ENCODE assay signal across 9 mouse cellular contexts in the genomic region with DNA sequence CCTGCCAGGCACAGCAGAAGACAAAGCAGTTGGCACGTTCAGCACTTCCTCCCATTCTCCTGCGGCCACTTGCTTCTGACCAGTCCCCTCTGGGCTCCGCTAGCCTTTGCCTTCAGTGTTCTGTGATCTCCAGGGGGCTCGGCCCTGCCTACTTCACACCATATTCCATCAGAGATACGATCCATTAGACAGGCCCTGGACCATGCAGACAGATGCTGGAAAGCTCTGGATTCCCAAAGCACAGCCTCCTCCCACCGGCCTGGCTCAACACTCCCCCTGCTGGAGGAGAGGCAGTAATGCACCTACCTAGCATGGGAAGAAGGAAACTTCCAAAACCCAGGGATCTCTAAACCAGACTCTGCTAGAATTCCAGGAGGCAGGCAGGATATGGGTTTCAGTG. TPM values are rescaled to one million over a fixed set of nuclear protein-coding genes. Genes with fewer than 3 reads are reported as not detected.
A peak's percentile ranks its signal among the peaks of the same experiment; 100 is the strongest.
DNase-seq lines count a peak whose midpoint lies in the region; ATAC-seq and TF ChIP-seq lines count a peak whose summit lies in the region.
"Had no signal": no experiment of that assay in that cellular context is flagged by ENCODE, and none has a peak within 500 bp of the region (broad histone marks: within the 10 kb centered on the region; RNA-seq: fewer than 3 reads in every experiment).

No protein-coding gene starts in this region.

- no peak for TF ChIP-seq POLR2A in thymus, adult 2 months (IDR thresholded peaks at IDR 0.05; ENCODE audit: control insufficient read depth, extremely low read depth, insufficient read depth, low read length, poor library complexity)
- no peak for TF ChIP-seq POLR2A in small intestine, adult 2 months (IDR thresholded peaks at IDR 0.05; ENCODE audit: low read depth, low read length)

- DNase-seq in CD4-positive, CD25-positive, alpha-beta regulatory T cell, adult 2 months (ENCODE audit: low read depth, low spot score): peak; percentile 60
- DNase-seq in thymus, adult 2 months: no peak
- no peak for DNase-seq in thymus, postnatal 25 days
- peak; percentile 66 for DNase-seq in embryonic facial prominence, embryonic 10.5 days (ENCODE audit: low spot score)

- no peak overlapping the region for H3K4me3 ChIP-seq in thymus, adult 2 months (ENCODE audit: control insufficient read depth, insufficient read depth, low read length)
- H3K4me3 ChIP-seq in embryonic facial prominence, embryonic 10.5 days: no peak overlapping the region
- H3K4me3 ChIP-seq in hindbrain, embryonic 15.5 days: no peak overlapping the region
- H3K4me3 ChIP-seq in small intestine, adult 2 months (ENCODE audit: low read depth, low read length): no peak overlapping the region
- H3K4me3 ChIP-seq: heart, embryonic 15.5 days had no signal

- peak overlapping the region; percentile 26; the same call in 1 of the 2 replicates for H3K4me2 ChIP-seq in hindbrain, embryonic 15.5 days
- H3K4me2 ChIP-seq: heart, embryonic 15.5 days had no signal

- H3K9ac ChIP-seq in hindbrain, embryonic 15.5 days: no peak overlapping the region; the same call in 1 of the 2 replicates
- H3K9ac ChIP-seq: heart, embryonic 15.5 days had no signal

- 32% methylated on average over 6 of the region's 6 CpGs for WGBS in thymus, adult 2 months
- 45% methylated on average over 6 of the region's 6 CpGs for WGBS in embryonic facial prominence, embryonic 10.5 days
- 25% methylated on average over 6 of the region's 6 CpGs for WGBS in hindbrain, embryonic 15.5 days
- 36% methylated on average over 6 of the region's 6 CpGs for WGBS in small intestine, adult 2 months

- H3K9me3 ChIP-seq in embryonic facial prominence, embryonic 10.5 days: no peaks in the 10 kb centered on the region
- no peaks in the 10 kb centered on the region for H3K9me3 ChIP-seq in hindbrain, embryonic 15.5 days
- H3K9me3 ChIP-seq: heart, embryonic 15.5 days had no signal

- no peaks in the 10 kb centered on the region for H3K27me3 ChIP-seq in thymus, adult 2 months (ENCODE audit: control insufficient read depth, insufficient read depth, low read length)
- peaks cover 26% of the 10 kb centered on the region for H3K27me3 ChIP-seq in embryonic facial prominence, embryonic 10.5 days (replicated peaks; ENCODE audit: low read depth, poor library complexity, severe bottlenecking)
- H3K27me3 ChIP-seq in hindbrain, embryonic 15.5 days: peaks cover 4% of the 10 kb centered on the region; the same call in 1 of the 2 replicates
- no peaks in the 10 kb centered on the region for H3K27me3 ChIP-seq in small intestine, adult 2 months (ENCODE audit: control insufficient read depth, insufficient read depth, low read length)

- ATAC-seq in CD4-positive, CD25-positive, alpha-beta regulatory T cell, adult 4 months: no peak
- peak; percentile 85 for ATAC-seq in hindbrain, embryonic 15.5 days (ENCODE audit: low FRiP score, low read depth)
- peak; percentile 86 for ATAC-seq in megakaryocyte, adult 5-6 weeks (ENCODE audit: poor library complexity, severe bottlenecking)

- no peaks in the 10 kb centered on the region for H3K4me1 ChIP-seq in thymus, adult 2 months (replicated peaks; ENCODE audit: control insufficient read depth, insufficient read depth, low read length)
- peaks cover 4% of the 10 kb centered on the region; the same call in 1 of the 2 replicates for H3K4me1 ChIP-seq in embryonic facial prominence, embryonic 10.5 days
- peaks cover 5% of the 10 kb centered on the region for H3K4me1 ChIP-seq in hindbrain, embryonic 15.5 days (replicated peaks)
- H3K4me1 ChIP-seq in small intestine, adult 2 months (ENCODE audit: control insufficient read depth, insufficient read depth, insufficient read length, low read length): no peaks in the 10 kb centered on the region
- H3K4me1 ChIP-seq: heart, embryonic 15.5 days had no signal

- no peak overlapping the region for H3K27ac ChIP-seq in thymus, adult 2 months (ENCODE audit: control insufficient read depth, insufficient read depth, low read length)
- no peak overlapping the region; the same call in 1 of the 2 replicates for H3K27ac ChIP-seq in embryonic facial prominence, embryonic 10.5 days (replicated peaks)
- peak overlapping the region; percentile 59 for H3K27ac ChIP-seq in hindbrain, embryonic 15.5 days (replicated peaks)
- H3K27ac ChIP-seq in small intestine, adult 2 months (ENCODE audit: insufficient read depth, low read depth, low read length): no peak overlapping the region
- H3K27ac ChIP-seq: heart, embryonic 15.5 days had no signal

- no peaks in the 10 kb centered on the region for H3K36me3 ChIP-seq in thymus, adult 2 months (ENCODE audit: control insufficient read depth, insufficient read depth, low read length)
- H3K36me3 ChIP-seq in embryonic facial prominence, embryonic 10.5 days (replicated peaks): no peaks in the 10 kb centered on the region
- H3K36me3 ChIP-seq in hindbrain, embryonic 15.5 days: no peaks in the 10 kb centered on the region
- H3K36me3 ChIP-seq in small intestine, adult 2 months (ENCODE audit: control insufficient read depth, insufficient read depth, low read length): no peaks in the 10 kb centered on the region
- H3K36me3 ChIP-seq: heart, embryonic 15.5 days had no signal

- TF ChIP-seq CTCF in thymus, adult 2 months (IDR thresholded peaks at IDR 0.05; ENCODE audit: borderline replicate concordance, control insufficient read depth, extremely low read depth, insufficient read depth, low read length, poor library complexity): peak; percentile 80; the same call in 1 of the 2 replicates
- TF ChIP-seq CTCF in small intestine, adult 2 months (IDR thresholded peaks at IDR 0.05; ENCODE audit: extremely low read depth, insufficient read length, insufficient replicate concordance, low read depth, low read length): peak; percentile 88

RNA-seq across cellular contexts. Expression of a gene that starts 12.8 kb away (rescaled TPM):
- not detected for polyA plus RNA-seq in CD4-positive, CD25-positive, alpha-beta regulatory T cell, adult 4 months (2017; shearing (Covaris generic))
- polyA plus RNA-seq in thymus, adult 2 months (2012; rRNA removed): 0.31 and 0.43 TPM in 2 replicates
- polyA plus RNA-seq in embryonic facial prominence, embryonic 10.5 days (2016; fragmentation: Nextera tagmentation; extraction: Ambion mirVana): 0.32 and 0.33 TPM in 2 replicates
- polyA plus RNA-seq in hindbrain, embryonic 15.5 days (2015; fragmentation: Nextera tagmentation; extraction: Ambion mirVana): 10.1 and 10.4 TPM in 2 replicates
- not detected in 2 replicates for total RNA-seq in megakaryocyte, adult 5-6 weeks (2015)
- total RNA-seq in megakaryocyte, adult 5-6 weeks (2017): not detected in 2 replicates
- 0.19 and 0.25 TPM in 2 replicates for polyA plus RNA-seq in small intestine, adult 2 months (2012; rRNA removed)

RNA-seq across cellular contexts. Expression of a gene that starts 45.6 kb away (rescaled TPM):
- not detected for polyA plus RNA-seq in CD4-positive, CD25-positive, alpha-beta regulatory T cell, adult 4 months (2017; shearing (Covaris generic))
- 0.46 and 0.53 TPM in 2 replicates for polyA plus RNA-seq in thymus, adult 2 months (2012; rRNA removed)
- polyA plus RNA-seq in embryonic facial prominence, embryonic 10.5 days (2016; fragmentation: Nextera tagmentation; extraction: Ambion mirVana): 2.2 and 4.9 TPM in 2 replicates
- polyA plus RNA-seq in hindbrain, embryonic 15.5 days (2015; fragmentation: Nextera tagmentation; extraction: Ambion mirVana): 16.4 and 19.7 TPM in 2 replicates
- total RNA-seq in megakaryocyte, adult 5-6 weeks (2015): not detected in 2 replicates
- not detected in 2 replicates for total RNA-seq in megakaryocyte, adult 5-6 weeks (2017)
- 1.6 and 2.5 TPM in 2 replicates for polyA plus RNA-seq in small intestine, adult 2 months (2012; rRNA removed)

Comparison
In these comparisons a context has a peak if more than half of its experiments do, and no peak if none do; other contexts are left out.
1. DNase-seq: peak in CD4-positive, CD25-positive, alpha-beta regulatory T cell, adult 2 months (single experiment) and embryonic facial prominence, embryonic 10.5 days (single experiment); none in thymus, adult 2 months (single experiment) and thymus, postnatal 25 days (single experiment).